ENCODE assay signal across 9 mouse cellular contexts in the genomic region with DNA sequence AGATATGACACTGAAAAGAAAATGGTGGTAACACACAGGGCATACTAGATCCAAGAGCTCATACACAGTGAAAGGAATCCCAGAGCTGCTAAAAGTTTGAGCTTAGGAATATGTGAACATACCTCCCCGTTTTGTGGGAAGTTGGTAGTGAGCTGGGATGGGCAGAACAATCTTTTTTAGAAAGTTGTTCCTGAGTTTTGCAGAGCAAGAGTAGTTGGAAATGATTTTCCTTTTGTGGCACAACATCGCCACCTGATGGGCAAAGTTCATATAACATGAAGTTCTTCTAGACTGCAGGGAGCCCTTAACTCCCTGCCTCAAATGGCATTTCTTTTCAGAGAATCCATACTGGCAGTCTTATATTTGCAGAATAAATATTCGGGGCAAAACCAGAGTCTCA. TPM values are rescaled to one million over a fixed set of nuclear protein-coding genes. Genes with fewer than 3 reads are reported as not detected.
DNase-seq lines count a peak whose midpoint lies in the region; ATAC-seq and TF ChIP-seq lines count a peak whose summit lies in the region.
"Had no signal": no experiment of that assay in that cellular context is flagged by ENCODE, and none has a peak within 500 bp of the region (broad histone marks: within the 10 kb centered on the region; RNA-seq: fewer than 3 reads in every experiment).

No protein-coding gene starts in this region.

- no peaks in the 10 kb centered on the region for H3K9me3 ChIP-seq in ES-E14 (ENCODE audit: control insufficient read depth, insufficient read depth, low read depth, low read length)
- no peaks in the 10 kb centered on the region for H3K9me3 ChIP-seq in stomach, postnatal 0 days (ENCODE audit: control insufficient read depth, low read length)
- H3K9me3 ChIP-seq: limb, embryonic 15.5 days had no signal

- H3K36me3 ChIP-seq in ES-E14 (ENCODE audit: control insufficient read depth, insufficient read depth, low read length, poor library complexity, severe bottlenecking) = no peaks in the 10 kb centered on the region
- no peaks in the 10 kb centered on the region for H3K36me3 ChIP-seq in stomach, postnatal 0 days (ENCODE audit: control insufficient read depth, insufficient read depth, low read length)
- H3K36me3 ChIP-seq: limb, embryonic 15.5 days had no signal

- H3K4me2 ChIP-seq in stomach, postnatal 0 days (replicated peaks; ENCODE audit: low read depth) = no peak overlapping the region
- H3K4me2 ChIP-seq: limb, embryonic 15.5 days had no signal

- in situ Hi-C loops in ES-E14 (cut with MboI; ENCODE audit: low sequenced_read_pairs in 2 of 2, unreplicated experiment in 2 of 2) = no loop called here

- H3K4me1 ChIP-seq in ES-E14 (ENCODE audit: control insufficient read depth in 2 of 2, insufficient read depth in 2 of 2, low read length in 2 of 2, poor library complexity in 1 of 2) = peaks cover 0 to 2% of the 10 kb centered on the region in 2 experiments; a peak in 1 of 4 replicates
- no peaks in the 10 kb centered on the region for H3K4me1 ChIP-seq in stomach, postnatal 0 days (replicated peaks; ENCODE audit: control insufficient read depth, insufficient read depth)
- H3K4me1 ChIP-seq: limb, embryonic 15.5 days had no signal

- TF ChIP-seq CTCF in stomach, postnatal 0 days (IDR thresholded peaks at IDR 0.05; ENCODE audit: low read depth) = peak; percentile 84

- no peak for TF ChIP-seq EP300 in stomach, postnatal 0 days (optimal IDR thresholded peaks at IDR 0.05)

- H3K9ac ChIP-seq in ES-E14 (ENCODE audit: insufficient read depth, low read depth, low read length, poor library complexity, severe bottlenecking) = no peak overlapping the region
- no peak overlapping the region for H3K9ac ChIP-seq in stomach, postnatal 0 days (ENCODE audit: low read length)
- H3K9ac ChIP-seq: limb, embryonic 15.5 days had no signal

- no peaks in the 10 kb centered on the region for H3K27me3 ChIP-seq in stomach, postnatal 0 days (ENCODE audit: control insufficient read depth, insufficient read depth, low read length)

- H3K4me3 ChIP-seq in ES-E14 (ENCODE audit: insufficient read depth in 1 of 2, low read depth in 1 of 2, low read length in 2 of 2, poor library complexity in 1 of 2, severe bottlenecking in 1 of 2) = no peak overlapping the region
- no peak overlapping the region for H3K4me3 ChIP-seq in stomach, postnatal 0 days (ENCODE audit: low read depth, low read length)
- H3K4me3 ChIP-seq: limb, embryonic 15.5 days had no signal

- WGBS in stomach, postnatal 0 days = 1% methylated on average over 3 of the region's 3 CpGs

- no peak overlapping the region for H3K27ac ChIP-seq in ES-E14 (ENCODE audit: insufficient read depth, low read depth, low read length, poor library complexity, severe bottlenecking)
- no peak overlapping the region for H3K27ac ChIP-seq in stomach, postnatal 0 days (replicated peaks)
- H3K27ac ChIP-seq: limb, embryonic 15.5 days had no signal

- DNase-seq in cerebellum, adult 11 months = peak; percentile 11
- peak; percentile 44 for DNase-seq in ES-E14 (ENCODE audit: low read depth, low spot score)
- DNase-seq in cerebellum, postnatal 14 days = peak; percentile 75 to 79
- peak; percentile 56 for DNase-seq in gastrocnemius, postnatal 10 days
- peak; percentile 55 to 82 for DNase-seq in layer of hippocampus, postnatal 14 days (ENCODE audit: low spot score in 2 of 2)
- peak; percentile 65 for DNase-seq in stomach, postnatal 0 days (ENCODE audit: low spot score)

- ATAC-seq in cerebellum, adult (ENCODE audit: insufficient number of reproducible peaks, low FRiP score, low TSS enrichment) = no peak
- ATAC-seq in megakaryocyte-erythroid progenitor cell, adult 5-6 weeks (replicated peaks; ENCODE audit: low FRiP score, low TSS enrichment, poor library complexity, severe bottlenecking) = 0 out of 2 replicates have a peak, but pooled peaks have one; percentile 61
- no peak for ATAC-seq in stomach, postnatal 0 days (ENCODE audit: low FRiP score, low TSS enrichment)

TF ChIP-seq in ES-E14, 5 proteins besides CTCF, POLR2A, EP300 and RAD21:
- TF ChIP-seq CHD2 (IDR thresholded peaks at IDR 0.05; ENCODE audit: low read depth, low read length) = no peak
- no peak for TF ChIP-seq ZNF384 (IDR thresholded peaks at IDR 0.05; ENCODE audit: low read depth, low read length)
- TF ChIP-seq HCFC1 (IDR thresholded peaks at IDR 0.05; ENCODE audit: borderline replicate concordance, insufficient read depth, low read length) = no peak
- no peak for TF ChIP-seq MAFK (IDR thresholded peaks at IDR 0.05; ENCODE audit: insufficient read depth, low read depth, low read length)
- TF ChIP-seq ZC3H11A (IDR thresholded peaks at IDR 0.05; ENCODE audit: borderline replicate concordance, low read depth, low read length) = peak; percentile 45; the same call in 1 of the 2 replicates
TF ChIP-seq in ES-E14: peak in this region for 1.

RNA-seq across cellular contexts. Expression of a gene that starts 33.3 kb away (rescaled TPM):
- 0.16 and 0.80 TPM in 2 replicates for total RNA-seq in ES-E14 (2012; rRNA removed)
- total RNA-seq in gastrocnemius, postnatal 10 days (2021) = not detected
- 1 to 10 TPM; 7.0 to 7.5 TPM for total RNA-seq in layer of hippocampus, postnatal 14 days (2021)
- total RNA-seq in megakaryocyte-erythroid progenitor cell, adult 5-6 weeks (2014; fragmentation: Nextera tagmentation) = not detected in 2 replicates
- not detected in 2 replicates for total RNA-seq in megakaryocyte-erythroid progenitor cell, adult 5-6 weeks (2017)
- polyA plus RNA-seq in stomach, postnatal 0 days (2015; fragmentation: Nextera tagmentation; extraction: Ambion mirVana) = 10.0 and 12.5 TPM in 2 replicates

Comparison
In these comparisons a context has a peak if more than half of its experiments do, and no peak if none do; other contexts are left out.
1. DNase-seq: peak in every context shown above with its lines; median percentile 77 in cerebellum, postnatal 14 days; 68 in layer of hippocampus, postnatal 14 days; 65 in stomach, postnatal 0 days; 56 in gastrocnemius, postnatal 10 days; 44 in ES-E14; 11 in cerebellum, adult 11 months.